Mouse (Mus musculus): ENCODE measurements around the gene Ndnf.

Gene Ndnf

DNA sequence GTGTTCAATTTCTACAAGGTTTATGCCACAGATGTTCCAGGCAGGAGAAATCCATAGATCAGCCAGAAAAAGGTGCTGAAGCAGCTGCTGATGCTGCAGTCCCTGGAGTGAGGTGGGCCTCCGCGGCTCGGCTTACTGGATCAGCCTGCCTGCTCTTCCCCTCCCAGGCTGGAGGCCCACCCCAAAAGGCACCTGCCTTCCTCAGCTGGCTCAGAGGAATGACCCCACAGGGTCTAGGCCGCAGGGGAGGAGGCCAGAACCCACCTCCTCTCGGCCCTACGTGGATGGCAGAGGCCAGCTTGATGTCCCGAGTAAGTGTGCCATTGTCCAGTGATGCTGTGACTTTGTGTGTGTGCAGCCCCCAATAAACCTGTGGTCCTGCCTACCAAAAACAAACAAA, 86.8 kb downstream of the Ndnf start:
- no peak for DNase-seq (ENCODE audit: low read depth, low spot score)

- DNase-seq (ENCODE audit: low read depth, low spot score): no peak
Measured at GRCm38 (mm10) chr6:65759174-65759573, 87.8 kb downstream of the Ndnf start.

- DNase-seq (ENCODE audit: low read depth, low spot score): no peak
Measured at GRCm38 (mm10) chr6:65760073-65760472, 88.7 kb downstream of the Ndnf start.

Data from embryo, embryonic 11.5 days (tissue).